ENCODE assay signal across 7 mouse cellular contexts in the genomic region with DNA sequence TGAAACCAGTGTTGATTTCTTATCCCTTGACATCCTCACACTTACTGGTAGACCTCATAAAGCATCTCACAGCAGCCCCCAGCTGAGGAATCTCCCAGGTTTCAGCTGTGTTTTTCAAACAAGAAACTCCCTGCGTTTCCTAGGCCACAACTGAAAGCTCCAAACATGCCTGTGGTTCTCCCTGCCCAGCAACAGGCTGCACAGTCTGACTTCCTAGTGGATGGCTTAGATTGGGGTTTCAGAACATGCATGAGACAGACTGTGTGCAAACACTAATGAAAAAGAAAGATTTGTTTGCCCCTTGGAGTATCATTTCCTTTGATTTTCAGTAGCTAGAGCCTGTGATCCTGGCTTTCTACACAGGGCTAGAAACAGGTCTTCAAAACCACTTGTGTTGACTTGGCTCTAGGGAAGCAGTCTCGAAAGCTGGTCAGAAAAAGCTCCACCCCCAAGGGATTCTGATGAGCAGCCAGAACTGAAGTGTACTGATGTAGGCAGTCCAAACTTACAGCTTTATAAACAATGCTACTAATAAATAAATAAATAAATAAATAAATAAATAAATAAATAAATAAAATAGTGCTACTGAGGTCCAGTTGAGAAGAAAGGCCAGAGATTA. TPM values are rescaled to one million over a fixed set of nuclear protein-coding genes. Genes with fewer than 3 reads are reported as not detected.
A peak's percentile ranks its signal among the peaks of the same experiment; 100 is the strongest.
DNase-seq lines count a peak whose midpoint lies in the region; ATAC-seq and TF ChIP-seq lines count a peak whose summit lies in the region.

TSS of gene Tm4sf1 (minus strand) at position 68 of the 619 bp plus-strand sequence.

- TF ChIP-seq POLR2A in thymus, adult 2 months (IDR thresholded peaks at IDR 0.05; ENCODE audit: control insufficient read depth, extremely low read depth, insufficient read depth, low read length, poor library complexity): no peak

- TF ChIP-seq CTCF in thymus, adult 2 months (IDR thresholded peaks at IDR 0.05; ENCODE audit: borderline replicate concordance, control insufficient read depth, extremely low read depth, insufficient read depth, low read length, poor library complexity): no peak
- TF ChIP-seq CTCF in gastrocnemius, adult 2 months (IDR thresholded peaks at IDR 0.05): no peak

- WGBS in thymus, adult 2 months: 81% methylated on average over 2 of the region's 2 CpGs
- WGBS in hindbrain, embryonic 13.5 days: 69% methylated on average over 2 of the region's 2 CpGs
- WGBS in midbrain, embryonic 11.5 days: 59% methylated on average over 2 of the region's 2 CpGs

- H3K4me2 ChIP-seq in hindbrain, embryonic 13.5 days: no peak within 1 kb of the TSS
- H3K4me2 ChIP-seq in midbrain, embryonic 11.5 days: no peak within 1 kb of the TSS

- no peaks in the 10 kb centered on the region for H3K4me1 ChIP-seq in thymus, adult 2 months (replicated peaks; ENCODE audit: control insufficient read depth, insufficient read depth, low read length)
- no peaks in the 10 kb centered on the region for H3K4me1 ChIP-seq in hindbrain, embryonic 13.5 days (replicated peaks)
- H3K4me1 ChIP-seq in midbrain, embryonic 11.5 days (ENCODE audit: control insufficient read depth, insufficient read depth, low read length): no peaks in the 10 kb centered on the region

- no peak within 1 kb of the TSS for H3K27ac ChIP-seq in thymus, adult 2 months (ENCODE audit: control insufficient read depth, insufficient read depth, low read length)
- H3K27ac ChIP-seq in gastrocnemius, adult 2 months: no peak within 1 kb of the TSS
- H3K27ac ChIP-seq in hindbrain, embryonic 13.5 days: no peak within 1 kb of the TSS
- H3K27ac ChIP-seq in midbrain, embryonic 11.5 days (ENCODE audit: low read depth, low read length): no peak within 1 kb of the TSS

- no peak within 1 kb of the TSS for H3K4me3 ChIP-seq in thymus, adult 2 months (ENCODE audit: control insufficient read depth, insufficient read depth, low read length)
- no peak within 1 kb of the TSS for H3K4me3 ChIP-seq in gastrocnemius, adult 2 months
- no peak within 1 kb of the TSS for H3K4me3 ChIP-seq in hindbrain, embryonic 13.5 days
- no peak within 1 kb of the TSS for H3K4me3 ChIP-seq in midbrain, embryonic 11.5 days (ENCODE audit: low read depth, low read length)

- H3K27me3 ChIP-seq in thymus, adult 2 months (ENCODE audit: control insufficient read depth, insufficient read depth, low read length): no peaks in the 10 kb centered on the region
- no peaks in the 10 kb centered on the region for H3K27me3 ChIP-seq in hindbrain, embryonic 13.5 days
- H3K27me3 ChIP-seq in midbrain, embryonic 11.5 days (ENCODE audit: control insufficient read depth, insufficient read depth, low read length): no peaks in the 10 kb centered on the region

- H3K36me3 ChIP-seq in thymus, adult 2 months (ENCODE audit: control insufficient read depth, insufficient read depth, low read length): no peaks in the 10 kb centered on the region
- no peaks in the 10 kb centered on the region for H3K36me3 ChIP-seq in hindbrain, embryonic 13.5 days
- no peaks in the 10 kb centered on the region for H3K36me3 ChIP-seq in midbrain, embryonic 11.5 days (ENCODE audit: control insufficient read depth, insufficient read depth, low read length)

- H3K9me3 ChIP-seq in hindbrain, embryonic 13.5 days: no peaks in the 10 kb centered on the region
- no peaks in the 10 kb centered on the region for H3K9me3 ChIP-seq in midbrain, embryonic 11.5 days (ENCODE audit: control insufficient read depth, low read length)

- H3K9ac ChIP-seq in hindbrain, embryonic 13.5 days: no peak within 1 kb of the TSS
- no peak within 1 kb of the TSS for H3K9ac ChIP-seq in midbrain, embryonic 11.5 days (ENCODE audit: low read length)

- DNase-seq in thymus, adult 2 months: no peak
- DNase-seq in thymus, postnatal 10 days (ENCODE audit: low spot score in 2 of 2): no peak
- no peak for DNase-seq in gastrocnemius, adult 2 months
- DNase-seq in midbrain, embryonic 11.5 days (ENCODE audit: low spot score, missing footprints): no peak
- DNase-seq in urinary bladder, postnatal 36 days (ENCODE audit: low spot score in 2 of 2): no peak
- no peak for DNase-seq in urinary bladder, adult 18-20 months (ENCODE audit: low spot score in 2 of 2)

- intact Hi-C loops in gastrocnemius, adult 2 months (cut with DNase I): no loop called here

- peak; percentile 72; the same call in 1 of the 2 replicates for ATAC-seq in hindbrain, embryonic 13.5 days (ENCODE audit: low FRiP score)
- peak; percentile 40; the same call in 1 of the 2 replicates for ATAC-seq in midbrain, embryonic 11.5 days (ENCODE audit: low FRiP score)

RNA-seq across cellular contexts. Expression of gene Tm4sf1, which starts in this region (rescaled TPM):
- polyA plus RNA-seq in thymus, adult 2 months (2012; rRNA removed): 16.1 and 21.4 TPM in 2 replicates
- total RNA-seq in gastrocnemius, adult 2 months (2021): 10 to 100 TPM; 15.6 to 20.9 TPM
- polyA plus RNA-seq in hindbrain, embryonic 13.5 days (2015; fragmentation: Nextera tagmentation; extraction: Ambion mirVana): 26.6 and 27.9 TPM in 2 replicates
- 30.6 and 31.7 TPM in 2 replicates for polyA plus RNA-seq in midbrain, embryonic 11.5 days (2014; fragmentation: Nextera tagmentation; extraction: Ambion mirVana)
